Mouse (Mus musculus) heart, embryonic 14.5 days (tissue): ENCODE measurements around the gene Pnpla7. TPM values are rescaled to one million over a fixed set of nuclear protein-coding genes. Genes with fewer than 3 reads are reported as not detected.

Experiments
- ATAC-seq: fragments of 200-750 bp; cut with Nextera tagmentation; 2 replicates; pipeline ENCODE4 v1.8.0; 2017; ENCODE audit warnings: low read depth, moderate TSS enrichment; ENCODE audit not compliant: insufficient number of reproducible peaks, insufficient read depth, low FRiP score
- H3K27ac ChIP-seq, 2 experiments: fragments of 200-500 bp in 1 of 2; fragments of 300-500 bp in 1 of 2; sonication (generic) in 1 of 2; replicated peaks in 1 of 2; 2 replicates each; pipeline ENCODE4 v1.5.1; 2012 to 2014; ENCODE audit warnings: low read depth in 2 of 2, low read length in 2 of 2, control low read depth in 1 of 2, mild to moderate bottlenecking in 1 of 2, mixed read lengths in 1 of 2; ENCODE audit not compliant: control insufficient read depth in 1 of 2, insufficient read depth in 1 of 2
- H3K27me3 ChIP-seq: fragments of 300-500 bp; sonication (generic); 2 replicates; pipeline ENCODE4 v1.6.1; 2014; ENCODE audit warnings: mild to moderate bottlenecking, low read length, control low read depth; ENCODE audit not compliant: control insufficient read depth, insufficient read depth
- H3K36me3 ChIP-seq: fragments of 300-500 bp; sonication (generic); 2 replicates; pipeline ENCODE4 v1.6.1; 2014; ENCODE audit warnings: mild to moderate bottlenecking, control low read depth, low read length, mixed read lengths; ENCODE audit not compliant: control insufficient read depth, insufficient read depth
- H3K4me1 ChIP-seq, 2 experiments: fragments of 200-500 bp in 1 of 2; fragments of 300-500 bp in 1 of 2; sonication (generic) in 1 of 2; 2 replicates each; pipeline ENCODE4 v1.6.1; 2012 to 2014; ENCODE audit warnings: low read length in 2 of 2, control low read depth in 1 of 2, mixed read lengths in 1 of 2; ENCODE audit not compliant: control insufficient read depth in 2 of 2, insufficient read depth in 2 of 2
- H3K4me2 ChIP-seq: fragments of 300-500 bp; sonication (generic); 2 replicates; pipeline ENCODE4 v1.6.1; 2014; ENCODE audit warnings: mild to moderate bottlenecking, low read length
- H3K4me3 ChIP-seq, 2 experiments: fragments of 200-500 bp in 1 of 2; fragments of 300-500 bp in 1 of 2; sonication (generic) in 1 of 2; 2 replicates each; pipeline ENCODE4 v1.5.1; 2012 to 2014; ENCODE audit warnings: low read length in 2 of 2, mild to moderate bottlenecking in 2 of 2, control low read depth in 1 of 2, low read depth in 1 of 2, moderate library complexity in 1 of 2; ENCODE audit not compliant: control insufficient read depth in 1 of 2, insufficient read depth in 1 of 2
- H3K9ac ChIP-seq: fragments of 300-500 bp; sonication (generic); 2 replicates; pipeline ENCODE4 v1.6.1; 2014; ENCODE audit warnings: mild to moderate bottlenecking, low read length
- H3K9me3 ChIP-seq: fragments of 300-500 bp; sonication (generic); 2 replicates; pipeline ENCODE4 v1.6.1; 2016; ENCODE audit warnings: low read length, control low read depth; ENCODE audit not compliant: control insufficient read depth
- WGBS: fragments of 180-500 bp; shearing (Covaris S2); extraction: QIAGEN DNeasy Blood & Tissue Kit; methylation state at CpG from one replicate; pipeline ENCODE4 v1.1.7; 2014; 5-methylcytosine and 5-hydroxymethylcytosine counted together
- polyA plus RNA-seq: library from polyadenylated mRNA; unstranded; fragments of >200 nt; fragmentation: Nextera tagmentation; extraction: Ambion mirVana; gene quantifications from 2 replicates; pipeline ENCODE4 v1.2.1, GENCODE M21; 2014

Pnpla7 gene
- polyA plus RNA-seq, 1 experiment from 2014 or later = 15.1 TPM

DNA sequence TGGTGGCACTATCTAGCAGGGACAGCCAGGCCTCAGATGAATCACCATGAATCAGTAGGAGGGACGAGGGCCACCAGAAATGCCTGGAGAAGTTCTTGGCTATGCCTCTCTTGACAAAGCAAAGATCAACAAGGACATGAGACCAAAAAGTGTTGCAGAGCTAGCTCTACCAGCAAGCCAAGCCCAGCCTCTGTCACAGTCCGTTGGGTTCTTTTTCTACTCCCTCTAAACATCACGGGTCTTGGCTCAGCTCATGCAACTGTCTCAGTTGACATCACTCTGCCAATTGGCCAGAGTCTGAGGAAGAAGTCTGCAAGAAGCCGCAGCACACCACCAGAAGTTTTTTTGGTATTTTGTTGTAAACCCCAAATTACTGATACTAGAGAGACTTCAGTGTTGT lies 99.7 kb downstream of the Pnpla7 start:
- WGBS = 66% methylated on average over 4 of the region's 4 CpGs
- ATAC-seq = no peak

DNA sequence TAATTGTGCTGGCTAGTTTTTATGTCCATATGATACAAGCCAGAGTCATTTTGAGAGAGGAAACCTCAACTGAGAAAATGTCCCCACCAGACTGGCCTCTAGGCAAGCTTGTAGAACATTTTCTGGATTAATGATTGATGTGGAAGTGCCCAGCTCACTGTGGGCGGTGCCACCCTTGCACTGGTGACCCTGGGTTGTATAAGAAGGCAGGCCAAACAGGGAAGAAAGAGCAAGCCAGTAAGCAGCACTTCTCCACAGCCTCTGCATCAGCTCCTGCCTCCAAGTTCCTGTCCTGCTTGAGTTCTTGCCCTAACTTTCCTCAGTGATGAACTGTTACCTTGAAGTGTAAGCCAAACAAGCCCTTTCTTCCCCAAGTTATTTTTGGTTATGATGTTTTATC lies 103.1 kb downstream of the Pnpla7 start:
- Histone ChIP-seq H3K4me3 (no peak overlapping the region), H3K4me1 (no peaks in the 10 kb centered on the region), H3K27ac (no peak overlapping the region), H3K4me2 (no peak overlapping the region), H3K27me3 (peaks cover 4% of the 10 kb centered on the region; the same call in 1 of the 2 replicates), H3K36me3 (no peaks in the 10 kb centered on the region), H3K9ac (no peak overlapping the region), H3K9me3 (no peaks in the 10 kb centered on the region)
- WGBS = 77% methylated on average over 1 of the region's 1 CpGs
- no peak for ATAC-seq

More for the DNA sequence above, 99.7 kb downstream of the Pnpla7 start:
- H3K4me3 ChIP-seq = no peak overlapping the region
- no peak overlapping the region for H3K27ac ChIP-seq
- H3K27me3 ChIP-seq = no peaks in the 10 kb centered on the region
- H3K9me3 ChIP-seq = no peaks in the 10 kb centered on the region
- H3K4me2 ChIP-seq = no peak overlapping the region
- no peak overlapping the region for H3K9ac ChIP-seq
- no peaks in the 10 kb centered on the region for H3K36me3 ChIP-seq
- no peaks in the 10 kb centered on the region for H3K4me1 ChIP-seq

DNA sequence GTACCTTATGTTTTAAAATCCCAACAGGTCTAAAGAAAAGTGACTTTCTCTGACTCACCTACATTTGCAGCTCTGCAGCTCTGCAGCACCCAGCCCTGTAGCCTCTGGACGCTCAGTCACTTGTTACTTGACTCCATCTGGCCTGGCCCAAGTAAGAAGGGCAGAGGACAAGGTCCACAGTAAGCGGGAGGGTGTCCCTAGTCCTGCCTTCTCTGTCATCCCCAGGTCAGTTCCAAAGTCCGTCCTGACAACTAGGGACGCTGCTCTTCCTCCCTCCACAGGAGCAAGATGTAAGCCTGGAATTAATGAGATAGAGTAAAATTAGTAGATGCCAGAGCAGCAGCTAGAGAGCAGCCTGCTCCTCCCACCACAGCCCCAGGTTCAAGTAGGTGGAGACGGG lies 104.2 kb downstream of the Pnpla7 start, which contains the start of gene Entpd8:
Gene Entpd8, plus strand, starts transcription at position 229 of the 400 bp plus-strand sequence.
- Histone ChIP-seq H3K9me3 (no peaks in the 10 kb centered on the region), H3K27me3 (peaks cover 4% of the 10 kb centered on the region; the same call in 1 of the 2 replicates), H3K4me2 (no peak within 1 kb of the TSS), H3K4me3 (no peak within 1 kb of the TSS), H3K36me3 (no peaks in the 10 kb centered on the region), H3K27ac (no peak within 1 kb of the TSS), H3K4me1 (no peaks in the 10 kb centered on the region), H3K9ac (no peak within 1 kb of the TSS)
- 44% methylated on average over 5 of the region's 5 CpGs for WGBS
- ATAC-seq = no peak

DNA sequence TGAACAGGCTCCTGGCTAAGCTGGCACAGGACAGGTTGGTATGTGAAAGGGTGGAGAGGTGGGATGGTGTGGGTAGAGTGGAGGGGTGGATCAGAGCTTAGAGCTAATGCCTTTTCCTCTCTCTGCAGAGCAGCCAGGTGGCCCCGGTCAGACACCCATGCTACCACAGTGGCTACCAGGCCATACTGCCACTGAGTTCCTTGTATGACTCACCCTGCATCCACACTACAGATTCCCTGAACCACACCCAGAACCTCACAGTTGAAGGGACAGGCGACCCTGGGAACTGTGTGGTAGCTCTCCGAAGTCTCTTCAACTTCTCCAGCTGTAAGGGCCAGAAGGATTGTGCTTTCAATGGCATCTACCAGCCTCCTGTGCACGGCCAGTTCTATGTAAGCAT lies 107.9 kb downstream of the Pnpla7 start:
- H3K36me3 ChIP-seq = no peaks in the 10 kb centered on the region

DNA sequence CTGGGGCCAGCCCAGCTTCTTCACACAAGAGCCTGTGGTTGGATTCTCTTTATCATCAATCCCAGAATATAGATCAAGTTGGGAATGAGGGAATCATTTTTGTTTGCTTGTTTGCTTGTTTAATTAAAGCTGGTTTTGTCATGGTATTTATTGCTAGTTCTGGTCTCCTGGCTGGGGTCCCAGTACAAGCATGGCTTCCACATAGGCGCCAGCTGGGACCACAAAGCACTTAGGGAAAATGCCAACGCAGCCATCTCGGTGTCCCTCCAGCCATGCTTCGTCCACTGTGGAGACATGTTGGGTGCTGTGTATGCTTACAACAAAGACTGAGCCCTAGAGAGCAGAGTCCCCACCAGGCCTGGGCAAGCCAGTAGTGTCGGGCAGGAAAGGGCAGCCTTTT lies 109.7 kb downstream of the Pnpla7 start:
- no peak overlapping the region for H3K4me2 ChIP-seq
- H3K36me3 ChIP-seq = no peaks in the 10 kb centered on the region
- no peak overlapping the region for H3K9ac ChIP-seq
- H3K27ac ChIP-seq = no peak overlapping the region
- no peak for ATAC-seq
- no peak overlapping the region for H3K4me3 ChIP-seq
- 84% methylated on average over 5 of the region's 5 CpGs for WGBS
- H3K27me3 ChIP-seq = peaks cover 4% of the 10 kb centered on the region; the same call in 1 of the 2 replicates
- H3K9me3 ChIP-seq = no peaks in the 10 kb centered on the region
- no peaks in the 10 kb centered on the region for H3K4me1 ChIP-seq

More for the DNA sequence above, 107.9 kb downstream of the Pnpla7 start:
- ATAC-seq = no peak
- Histone ChIP-seq H3K4me2 (no peak overlapping the region), H3K9ac (no peak overlapping the region), H3K27me3 (peaks cover 4% of the 10 kb centered on the region; the same call in 1 of the 2 replicates), H3K4me1 (no peaks in the 10 kb centered on the region), H3K27ac (no peak overlapping the region), H3K9me3 (no peaks in the 10 kb centered on the region), H3K4me3 (no peak overlapping the region)
- 80% methylated on average over 4 of the region's 4 CpGs for WGBS

DNA sequence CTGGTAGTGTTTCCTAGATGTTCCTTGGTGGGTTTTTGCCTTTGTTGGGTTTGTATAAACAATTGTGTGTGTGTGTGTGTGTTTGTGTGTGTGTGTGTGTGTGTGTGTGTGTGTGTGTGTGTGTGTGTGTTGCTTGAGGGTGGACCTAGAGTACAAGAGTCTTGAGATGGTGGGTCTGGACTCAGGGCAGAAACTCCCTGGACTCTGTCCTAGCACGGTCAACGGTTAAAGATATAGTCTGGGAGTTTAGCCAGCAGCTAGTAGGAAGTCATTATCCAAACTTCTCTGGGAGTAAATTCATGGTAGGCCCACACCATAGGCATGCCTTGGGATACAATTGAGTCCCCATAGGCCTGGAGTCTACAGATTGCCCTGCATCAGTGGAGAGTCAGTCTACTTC lies 112.0 kb downstream of the Pnpla7 start:
- Histone ChIP-seq H3K4me3 (no peak overlapping the region), H3K9me3 (no peaks in the 10 kb centered on the region), H3K27ac (no peak overlapping the region), H3K4me2 (no peak overlapping the region), H3K4me1 (no peaks in the 10 kb centered on the region), H3K27me3 (0 out of 2 replicates have a peak, but pooled peaks cover 3% of the 10 kb centered on the region), H3K9ac (no peak overlapping the region), H3K36me3 (no peaks in the 10 kb centered on the region)
- WGBS = 84% methylated on average over 2 of the region's 2 CpGs
- no peak for ATAC-seq

DNA sequence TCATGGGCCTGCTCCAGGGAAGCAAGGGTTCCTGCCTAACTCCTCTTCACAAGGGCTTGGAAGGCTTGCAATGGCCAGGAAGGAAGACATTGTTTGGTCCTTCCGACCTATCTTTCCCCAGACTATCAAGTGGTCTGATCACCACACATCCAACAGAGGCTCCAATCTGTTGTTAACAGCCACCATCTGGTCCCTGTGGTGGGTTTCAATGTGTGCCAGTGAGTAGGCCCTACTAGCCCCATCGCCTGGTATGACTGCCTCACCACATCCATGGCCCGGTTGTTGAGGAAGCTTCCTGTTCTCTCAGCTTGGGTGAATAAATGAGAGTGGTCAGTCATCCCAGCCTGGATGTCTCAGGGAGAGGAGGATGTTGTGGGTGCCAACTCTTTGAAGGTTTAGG lies 112.8 kb downstream of the Pnpla7 start:
- Histone ChIP-seq H3K9me3 (no peaks in the 10 kb centered on the region), H3K36me3 (no peaks in the 10 kb centered on the region), H3K4me2 (no peak overlapping the region), H3K4me1 (no peaks in the 10 kb centered on the region), H3K9ac (no peak overlapping the region), H3K27me3 (peaks cover 10% of the 10 kb centered on the region), H3K4me3 (no peak overlapping the region), H3K27ac (no peak overlapping the region)
- 74% methylated on average over 3 of the region's 3 CpGs for WGBS
- ATAC-seq = no peak

DNA sequence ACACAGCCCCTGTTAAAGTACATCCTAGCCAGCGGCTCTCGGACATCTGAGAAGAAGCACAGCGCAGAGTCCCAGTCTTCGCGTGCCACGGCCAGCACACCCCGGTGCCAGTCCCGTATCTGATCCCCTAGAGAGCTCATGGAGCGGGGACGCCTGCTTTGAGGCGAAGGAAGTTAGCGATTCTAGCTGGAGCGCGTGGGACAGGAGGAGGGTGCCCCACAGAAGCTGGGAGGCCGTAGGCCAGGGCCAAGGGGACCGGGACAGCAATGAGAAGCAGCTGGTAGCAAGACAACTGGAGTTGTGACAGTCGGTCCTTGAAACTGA lies 118.9 kb downstream of the Pnpla7 start:
- Histone ChIP-seq H3K27ac (no peak overlapping the region), H3K4me2 (peak overlapping the region; percentile 17), H3K4me1 (peaks cover 0 to 2% of the 10 kb centered on the region in 2 experiments; a peak in 1 of 4 replicates), H3K9me3 (no peaks in the 10 kb centered on the region), H3K36me3 (no peaks in the 10 kb centered on the region), H3K9ac (no peak overlapping the region), H3K4me3 (peak overlapping the region in 1 of 2 experiments; percentile 11; a peak in 1 of 4 replicates), H3K27me3 (peaks cover 21% of the 10 kb centered on the region)
- ATAC-seq = no peak
- 32% methylated on average over 17 of the region's 17 CpGs for WGBS
